Comparison of ENCODE assay signal across 9 mouse cellular contexts in the genomic region with DNA sequence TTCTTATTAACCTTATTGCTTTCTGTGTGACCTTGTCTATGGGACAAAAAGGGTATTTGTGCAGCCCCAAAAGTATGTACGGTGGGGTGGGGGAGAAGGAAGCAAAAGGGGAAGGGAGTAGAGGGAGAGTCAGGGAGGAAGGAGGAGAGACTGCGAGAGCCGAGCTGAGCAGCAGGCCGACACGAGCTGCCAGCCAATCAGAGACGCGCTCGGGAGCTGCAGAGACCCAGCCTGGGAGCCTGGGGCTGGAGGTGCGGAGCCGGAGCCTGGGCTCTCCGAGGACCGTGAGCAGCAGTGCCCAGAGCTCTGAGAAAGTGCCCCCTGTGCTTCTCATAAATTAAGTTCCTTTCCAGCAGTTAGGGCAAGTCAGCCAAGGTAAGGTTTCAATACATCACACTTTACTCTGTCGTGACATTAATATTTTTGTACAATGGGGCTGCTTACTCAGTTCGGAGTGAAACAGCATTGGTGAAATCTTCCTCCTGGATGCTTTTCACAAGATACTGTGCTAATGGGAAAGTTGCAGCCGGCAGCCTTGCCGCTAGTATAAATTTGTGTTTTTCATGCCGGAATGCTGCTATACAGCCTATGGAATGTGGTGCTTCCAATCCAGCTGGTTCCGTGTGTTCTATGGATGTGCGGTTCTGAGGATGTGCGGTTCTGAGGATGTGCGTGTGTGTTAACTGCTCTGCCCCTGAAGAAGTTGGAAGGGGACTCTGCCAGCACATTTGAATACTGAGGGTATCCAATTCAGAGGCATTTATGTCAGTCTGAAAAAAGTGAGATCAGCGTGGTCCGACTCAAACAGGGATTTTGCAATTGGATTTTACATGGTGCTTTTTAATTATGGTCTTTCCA.
DNase-seq lines count a peak whose midpoint lies in the region; ATAC-seq and TF ChIP-seq lines count a peak whose summit lies in the region.
"Had no signal": no experiment of that assay in that cellular context is flagged by ENCODE, and none has a peak within 500 bp of the region (broad histone marks: within the 10 kb centered on the region; RNA-seq: fewer than 3 reads in every experiment).

No protein-coding gene starts in this region.

- DNase-seq in adrenal gland, postnatal 10 days: peak; percentile 66
- peak; percentile 87 to 91 for DNase-seq in cerebellum, postnatal 36 days
- peak; percentile 61 for DNase-seq in gastrocnemius, postnatal 14 days
- peak; percentile 89 for DNase-seq in midbrain, postnatal 0 days (ENCODE audit: low spot score)
- peak; percentile 52 for DNase-seq in testis, postnatal 14 days (ENCODE audit: low spot score)
- no peak for DNase-seq in thymus, postnatal 25 days

- intact Hi-C loops in gastrocnemius, postnatal 14 days (cut with DNase I; ENCODE audit: low total_unique reads): no loop called here

- no peak overlapping the region for H3K9ac ChIP-seq in intestine, postnatal 0 days (ENCODE audit: low read depth, low read length)
- peak overlapping the region; percentile 59 for H3K9ac ChIP-seq in limb, embryonic 13.5 days
- H3K9ac ChIP-seq in midbrain, postnatal 0 days (replicated peaks; ENCODE audit: low read length, poor library complexity, severe bottlenecking): peak overlapping the region; percentile 54

- 0 out of 2 replicates have a peak, but pooled peaks have one; percentile 47 for ATAC-seq in intestine, postnatal 0 days
- ATAC-seq in limb, embryonic 13.5 days (ENCODE audit: low FRiP score, low read depth): peak; percentile 99
- peak; percentile 97 for ATAC-seq in midbrain, postnatal 0 days (ENCODE audit: low FRiP score)

- H3K4me2 ChIP-seq in intestine, postnatal 0 days (replicated peaks; ENCODE audit: low read depth): peak overlapping the region; percentile 58
- peak overlapping the region; percentile 84 for H3K4me2 ChIP-seq in limb, embryonic 13.5 days (replicated peaks)
- peak overlapping the region; percentile 70 for H3K4me2 ChIP-seq in midbrain, postnatal 0 days (ENCODE audit: low read depth, low read length, poor library complexity, severe bottlenecking)

- no peak overlapping the region for H3K27ac ChIP-seq in intestine, postnatal 0 days (ENCODE audit: low read depth, low read length)
- no peak overlapping the region for H3K27ac ChIP-seq in limb, embryonic 13.5 days
- H3K27ac ChIP-seq in midbrain, postnatal 0 days (ENCODE audit: low read depth, low read length): peak overlapping the region; percentile 72

- WGBS in intestine, postnatal 0 days: 7% methylated on average over 23 of the region's 23 CpGs
- 7% methylated on average over 23 of the region's 23 CpGs for WGBS in limb, embryonic 13.5 days
- WGBS in midbrain, postnatal 0 days: 2% methylated on average over 23 of the region's 23 CpGs

- H3K9me3 ChIP-seq in intestine, postnatal 0 days (ENCODE audit: control insufficient read depth): no peaks in the 10 kb centered on the region
- H3K9me3 ChIP-seq in limb, embryonic 13.5 days: no peaks in the 10 kb centered on the region
- no peaks in the 10 kb centered on the region for H3K9me3 ChIP-seq in midbrain, postnatal 0 days (ENCODE audit: low read length)

- H3K27me3 ChIP-seq in intestine, postnatal 0 days (replicated peaks; ENCODE audit: control insufficient read depth, insufficient read depth, low read length): no peaks in the 10 kb centered on the region; the same call in 1 of the 2 replicates
- peaks cover 7% of the 10 kb centered on the region; the same call in 1 of the 2 replicates for H3K27me3 ChIP-seq in limb, embryonic 13.5 days
- no peaks in the 10 kb centered on the region for H3K27me3 ChIP-seq in midbrain, postnatal 0 days (ENCODE audit: insufficient read depth, low read length)

- H3K4me1 ChIP-seq in intestine, postnatal 0 days (replicated peaks; ENCODE audit: control insufficient read depth, insufficient read depth, low read length): no peaks in the 10 kb centered on the region
- H3K4me1 ChIP-seq in limb, embryonic 13.5 days: peaks cover 12% of the 10 kb centered on the region
- H3K4me1 ChIP-seq in midbrain, postnatal 0 days (ENCODE audit: insufficient read depth, low read length): no peaks in the 10 kb centered on the region

- peak overlapping the region; percentile 22 for H3K4me3 ChIP-seq in intestine, postnatal 0 days (ENCODE audit: low read depth, low read length)
- peak overlapping the region; percentile 47 for H3K4me3 ChIP-seq in limb, embryonic 13.5 days
- peak overlapping the region; percentile 49 for H3K4me3 ChIP-seq in midbrain, postnatal 0 days (ENCODE audit: low read depth, low read length)
- H3K4me3 ChIP-seq: erythroblast, embryonic 14.5 days had no signal

- TF ChIP-seq CTCF in intestine, postnatal 0 days (IDR thresholded peaks at IDR 0.05; ENCODE audit: low read depth): no peak
- no peak for TF ChIP-seq CTCF in midbrain, postnatal 0 days (IDR thresholded peaks at IDR 0.05)

- no peaks in the 10 kb centered on the region for H3K36me3 ChIP-seq in intestine, postnatal 0 days (ENCODE audit: control insufficient read depth, insufficient read depth)
- no peaks in the 10 kb centered on the region for H3K36me3 ChIP-seq in limb, embryonic 13.5 days
- no peaks in the 10 kb centered on the region for H3K36me3 ChIP-seq in midbrain, postnatal 0 days (ENCODE audit: insufficient read depth, low read length)

Comparison
In these comparisons a context has a peak if more than half of its experiments do, and no peak if none do; other contexts are left out.
1. ATAC-seq: peak in every context shown above with its lines; median percentile 99 in limb, embryonic 13.5 days; 97 in midbrain, postnatal 0 days; 47 in intestine, postnatal 0 days.